Mouse (Mus musculus): Measurements from ENCODE around the gene Usp39. TPM values are rescaled to one million over a fixed set of nuclear protein-coding genes. Genes with fewer than 3 reads are reported as not detected.

The Usp39 gene
- total RNA-seq, 2 experiments from 2014 or later: 62.9 to 63.4 TPM

DNA sequence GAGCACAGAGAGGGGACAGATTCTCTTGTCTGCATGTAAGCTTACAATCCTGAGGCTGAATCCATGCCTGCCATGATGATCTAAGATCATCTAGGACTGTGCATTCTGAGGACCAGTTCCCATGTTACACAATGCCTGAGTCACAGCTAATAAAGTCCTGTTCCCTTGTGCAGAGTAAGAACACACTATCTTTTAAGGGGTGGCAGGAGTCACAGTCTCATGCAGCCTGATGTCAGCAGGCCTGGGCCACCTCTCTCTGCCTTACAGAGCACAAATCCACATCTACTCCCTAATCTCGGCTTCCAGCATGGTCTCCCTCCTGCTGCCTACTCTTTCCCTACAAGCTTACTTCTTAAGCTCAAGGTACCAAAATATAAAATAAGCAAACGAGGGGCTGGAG is 29.6 kb downstream of the Usp39 start:
- no peak for ATAC-seq (replicated peaks; ENCODE audit: low FRiP score, poor library complexity, severe bottlenecking)

DNA sequence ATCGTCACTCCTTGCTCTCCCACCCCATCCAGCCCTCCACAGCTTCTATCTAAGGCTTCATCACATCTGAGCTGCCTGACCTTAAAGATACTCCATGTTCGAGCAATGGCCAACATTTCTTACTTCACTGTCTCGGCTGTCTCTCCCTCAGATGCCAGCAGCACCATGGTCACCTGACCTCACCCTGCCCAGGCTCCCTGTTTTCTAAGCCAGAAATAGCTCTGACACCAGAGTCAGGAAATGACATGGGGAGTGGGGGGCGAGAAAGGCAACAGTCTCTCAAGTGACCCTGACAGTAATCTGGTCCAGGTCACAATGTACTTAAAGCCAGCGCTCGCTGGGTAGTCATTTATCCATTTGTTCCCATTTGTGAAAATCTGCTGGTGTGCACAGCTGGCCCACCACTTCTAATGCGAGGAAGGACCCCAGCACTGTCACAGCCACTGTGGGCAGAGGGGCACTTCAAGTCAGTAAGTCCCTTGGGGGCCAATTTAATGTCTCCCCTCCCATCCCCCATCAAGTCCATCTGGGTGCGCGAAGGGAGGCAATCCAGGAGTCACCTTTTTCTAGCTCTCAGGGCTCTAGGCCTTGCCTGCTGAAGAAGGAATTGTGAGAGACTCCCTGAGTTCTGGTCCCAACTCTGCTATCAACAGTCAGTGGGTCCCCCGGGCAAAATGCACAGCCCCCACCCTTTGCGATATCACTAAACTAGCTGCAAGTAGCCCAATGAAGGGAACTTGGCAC is 31.7 kb downstream of the Usp39 start:
- ATAC-seq (replicated peaks; ENCODE audit: low FRiP score, poor library complexity, severe bottlenecking): no peak

DNA sequence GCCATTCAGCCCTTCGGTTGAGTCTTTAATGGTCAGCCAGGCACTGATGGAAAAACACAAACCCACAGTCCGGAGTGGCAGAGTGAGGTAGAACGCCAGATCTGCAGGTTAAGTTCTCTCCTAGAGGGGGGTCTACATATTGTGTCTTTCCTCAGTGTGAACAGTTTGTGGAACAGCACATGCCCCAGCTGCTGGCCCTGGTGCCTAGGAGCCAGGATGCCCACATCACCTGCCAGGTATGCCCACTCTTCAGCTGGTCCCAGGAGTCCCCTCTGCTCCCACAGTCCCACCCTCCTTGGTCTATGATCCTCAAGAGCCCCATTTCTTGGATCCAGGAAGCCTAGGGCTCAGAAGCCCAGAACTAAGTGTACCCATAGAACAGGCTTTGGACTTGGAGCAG is 32.8 kb downstream of the Usp39 start:
- ATAC-seq (replicated peaks; ENCODE audit: low FRiP score, poor library complexity, severe bottlenecking): no peak

DNA sequence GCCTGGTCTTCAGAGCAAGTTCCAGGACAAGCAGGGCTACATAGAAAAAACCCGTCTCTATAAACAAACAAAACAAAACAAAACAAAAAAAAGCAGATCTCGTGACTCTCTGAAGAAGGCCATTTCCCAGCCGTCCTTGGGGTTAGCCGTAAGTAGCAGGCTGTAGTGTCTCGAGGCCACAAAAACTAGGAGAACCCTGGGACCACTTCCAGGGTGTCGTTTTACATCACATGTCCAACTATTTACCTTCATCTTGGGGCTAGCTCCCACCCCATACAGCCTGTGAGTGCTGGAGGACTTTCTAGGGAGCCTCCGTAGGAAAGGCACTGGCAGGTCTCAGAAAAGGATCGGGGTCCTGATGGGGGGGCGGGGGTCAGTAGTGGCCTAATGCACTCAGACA is 41.5 kb downstream of the Usp39 start:
- no peak for ATAC-seq (replicated peaks; ENCODE audit: low FRiP score, poor library complexity, severe bottlenecking)

DNA sequence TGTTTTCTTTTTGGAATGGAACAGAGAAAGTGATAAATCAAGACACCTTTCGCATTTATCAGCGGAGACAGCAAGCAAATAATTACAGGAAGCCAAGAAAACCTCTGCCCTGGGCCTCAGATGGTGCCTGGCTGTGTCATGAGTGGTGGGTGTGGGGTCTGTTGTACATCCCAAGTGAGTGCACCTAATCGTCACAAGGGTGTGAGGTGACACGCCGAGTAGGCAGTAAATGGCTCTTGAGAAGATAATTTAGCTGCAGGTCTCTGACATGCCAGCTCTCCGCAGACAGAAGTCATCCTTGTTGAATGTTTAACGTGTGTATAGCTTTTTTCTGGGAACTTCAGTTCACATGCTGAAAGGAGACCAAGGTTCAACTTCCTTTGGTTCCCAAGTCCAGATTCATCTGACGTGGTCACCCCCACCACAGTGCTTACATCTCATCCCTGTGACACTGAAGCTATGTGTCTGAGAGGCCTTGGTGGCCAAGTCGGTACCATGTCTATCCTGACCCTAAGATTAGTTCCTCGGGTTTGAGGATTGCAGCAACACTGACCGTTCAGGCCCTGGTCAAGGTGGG is 42.5 kb downstream of the Usp39 start:
- ATAC-seq (replicated peaks; ENCODE audit: low FRiP score, poor library complexity, severe bottlenecking): no peak

DNA sequence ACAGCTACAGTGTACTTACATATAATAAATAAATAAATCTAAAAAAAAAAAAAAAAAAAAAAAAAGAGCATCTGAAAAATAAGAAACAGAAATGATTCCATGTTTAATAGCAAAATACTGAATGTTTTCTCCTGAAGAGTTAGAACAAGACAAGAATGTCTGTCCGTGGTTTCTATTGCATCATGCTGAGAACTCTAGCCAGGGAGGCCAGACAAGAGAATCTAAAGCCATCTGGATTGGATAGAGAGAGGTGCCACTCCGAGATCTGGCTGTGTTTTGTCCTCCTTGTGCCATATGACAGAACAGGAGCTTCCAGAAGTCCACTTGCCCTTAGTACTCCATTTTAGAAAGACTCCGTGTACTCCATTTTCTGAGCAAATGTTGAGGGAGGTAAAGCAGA is 47.2 kb downstream of the Usp39 start:
- no peak for ATAC-seq (replicated peaks; ENCODE audit: low FRiP score, poor library complexity, severe bottlenecking)

DNA sequence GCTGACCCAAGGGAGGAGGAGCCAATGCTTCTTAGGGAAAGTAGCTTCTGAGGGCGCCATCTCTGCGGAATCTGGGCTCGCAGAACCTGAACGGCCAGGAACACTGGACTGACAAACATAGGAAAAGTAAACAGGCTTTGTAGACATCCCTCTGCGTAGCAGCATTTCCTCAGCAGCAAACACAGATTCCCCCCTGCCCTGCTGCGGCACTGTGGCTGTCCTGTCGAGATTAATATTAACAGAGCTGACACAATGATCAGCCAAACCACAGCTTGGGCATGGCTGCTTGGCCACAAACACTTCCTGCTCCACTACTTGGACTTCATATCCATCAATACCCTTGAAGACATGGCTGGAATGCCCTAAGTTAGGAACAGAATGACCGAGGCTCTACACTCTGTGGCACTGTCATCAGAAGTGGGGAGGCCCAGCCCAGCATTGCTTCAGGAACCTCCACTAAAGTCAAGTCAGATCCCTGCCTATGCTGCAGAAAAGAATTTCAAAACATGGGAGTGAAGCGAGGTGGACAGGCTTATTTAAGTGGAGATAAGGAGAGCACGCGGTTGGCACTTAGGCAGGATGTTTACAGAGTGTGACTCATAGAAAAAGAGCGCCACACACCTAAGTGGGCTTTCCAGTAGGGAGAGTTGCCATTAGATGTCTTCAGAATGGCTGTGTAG is 51.9 kb downstream of the Usp39 start:
- ATAC-seq (replicated peaks; ENCODE audit: low FRiP score, poor library complexity, severe bottlenecking): no peak

DNA sequence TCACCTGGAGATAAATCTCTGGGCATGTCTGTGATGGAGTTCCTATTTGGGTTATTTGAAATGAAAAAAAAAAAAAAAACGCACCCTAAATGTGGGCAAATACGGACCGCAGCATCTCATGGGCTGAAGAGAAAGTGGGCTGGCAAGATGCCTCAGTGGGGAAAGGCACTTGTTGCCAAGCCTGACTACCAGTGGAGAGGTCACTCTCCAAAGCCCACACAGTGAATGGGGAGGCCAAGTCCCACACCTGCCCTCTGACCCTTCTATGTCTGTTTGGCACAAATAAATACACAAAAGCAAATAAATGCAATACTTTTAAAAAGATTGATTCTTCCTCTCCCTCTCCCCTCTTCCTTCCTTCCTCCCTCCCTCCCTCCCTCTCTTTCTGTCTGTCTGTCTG is 55.5 kb downstream of the Usp39 start:
- no peak for ATAC-seq (replicated peaks; ENCODE audit: low FRiP score, poor library complexity, severe bottlenecking)

DNA sequence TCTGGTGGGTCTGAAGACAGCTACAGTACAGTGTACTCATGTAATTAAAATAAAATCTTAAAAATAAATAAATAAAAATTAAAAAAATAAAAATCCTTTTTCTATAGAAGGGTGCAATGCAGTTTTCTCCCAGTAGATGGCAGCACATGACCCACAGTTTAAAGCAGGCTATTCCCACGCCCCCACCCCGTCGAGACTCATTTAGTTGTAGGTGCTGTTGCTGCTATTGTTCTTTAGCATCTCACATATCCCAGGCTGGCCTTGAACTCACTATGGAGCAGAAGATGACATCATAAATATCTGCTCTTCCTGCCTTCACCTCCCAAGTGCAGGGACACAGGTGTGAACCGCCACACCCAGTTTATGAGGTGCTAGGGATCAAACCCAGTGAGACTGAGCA is 61.1 kb downstream of the Usp39 start:
- ATAC-seq (replicated peaks; ENCODE audit: low FRiP score, poor library complexity, severe bottlenecking): no peak

DNA sequence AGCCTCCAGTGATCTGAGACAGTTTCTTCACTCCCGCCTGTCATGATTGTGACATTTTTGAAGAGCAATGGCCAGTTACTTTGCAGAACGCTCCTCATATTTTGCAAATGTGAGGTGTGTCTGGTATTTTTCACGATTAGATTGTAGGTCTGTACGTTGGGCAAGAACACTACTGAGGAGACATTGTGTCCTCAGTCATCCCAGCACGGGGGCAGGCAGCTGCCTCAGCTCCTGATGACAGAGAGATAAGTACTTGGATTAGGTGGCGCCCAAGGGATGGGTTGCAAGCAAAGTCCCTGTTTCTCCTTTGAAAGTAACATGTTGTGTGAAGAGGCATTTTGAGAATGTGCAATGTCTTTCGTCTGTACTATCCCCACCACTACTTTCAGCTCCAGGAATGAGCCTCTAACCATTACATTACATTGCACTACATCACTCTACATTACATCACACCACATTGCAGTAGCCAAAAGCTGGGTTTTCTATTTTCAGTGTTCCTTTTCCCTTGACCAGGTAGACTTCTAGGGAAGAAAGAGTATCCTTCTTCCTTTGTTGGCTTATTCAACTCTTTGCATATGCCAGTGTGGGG is 64.5 kb downstream of the Usp39 start:
- ATAC-seq (replicated peaks; ENCODE audit: low FRiP score, poor library complexity, severe bottlenecking): peak; percentile 77

DNA sequence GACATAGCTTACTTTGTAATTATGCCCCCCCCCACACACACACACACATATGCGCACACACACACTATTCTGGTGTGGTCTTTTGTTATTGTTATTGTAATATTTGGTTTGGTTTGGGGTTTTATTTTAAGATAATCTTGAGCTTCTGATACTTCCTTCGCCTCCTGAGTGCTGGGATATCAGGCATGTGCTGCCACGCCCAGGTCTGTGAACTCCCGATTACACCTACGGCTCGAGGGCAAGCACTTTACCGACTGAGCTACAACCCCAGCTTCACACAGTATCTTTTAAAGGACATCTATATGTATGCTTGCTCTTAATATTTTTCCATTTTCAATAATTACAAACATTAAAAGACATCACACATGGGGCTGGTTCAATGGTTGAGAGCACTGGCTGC is 65.5 kb downstream of the Usp39 start:
- peak; percentile 88 for ATAC-seq (replicated peaks; ENCODE audit: low FRiP score, poor library complexity, severe bottlenecking)

DNA sequence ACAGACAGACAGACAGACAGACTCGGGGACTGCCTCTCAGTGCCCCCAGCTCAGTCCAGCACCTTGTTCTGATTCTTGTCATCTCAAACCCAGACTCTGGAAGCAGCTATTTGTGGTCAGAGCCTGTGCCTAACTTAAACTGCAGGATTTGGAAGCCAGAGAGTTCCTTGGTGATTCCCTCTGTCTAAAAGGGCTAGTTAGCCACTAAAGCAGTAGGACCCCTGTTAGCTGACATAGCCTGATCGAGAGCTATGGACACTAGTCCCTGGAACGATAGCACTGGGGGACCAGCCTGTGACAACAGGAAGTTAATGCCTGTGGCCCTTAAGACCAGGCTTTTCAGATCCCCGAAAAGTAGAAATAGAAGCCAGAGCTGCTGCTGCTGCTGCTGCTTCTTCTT is 66.1 kb downstream of the Usp39 start:
- ATAC-seq (replicated peaks; ENCODE audit: low FRiP score, poor library complexity, severe bottlenecking): peak; percentile 10; the same call in 1 of the 2 replicates

DNA sequence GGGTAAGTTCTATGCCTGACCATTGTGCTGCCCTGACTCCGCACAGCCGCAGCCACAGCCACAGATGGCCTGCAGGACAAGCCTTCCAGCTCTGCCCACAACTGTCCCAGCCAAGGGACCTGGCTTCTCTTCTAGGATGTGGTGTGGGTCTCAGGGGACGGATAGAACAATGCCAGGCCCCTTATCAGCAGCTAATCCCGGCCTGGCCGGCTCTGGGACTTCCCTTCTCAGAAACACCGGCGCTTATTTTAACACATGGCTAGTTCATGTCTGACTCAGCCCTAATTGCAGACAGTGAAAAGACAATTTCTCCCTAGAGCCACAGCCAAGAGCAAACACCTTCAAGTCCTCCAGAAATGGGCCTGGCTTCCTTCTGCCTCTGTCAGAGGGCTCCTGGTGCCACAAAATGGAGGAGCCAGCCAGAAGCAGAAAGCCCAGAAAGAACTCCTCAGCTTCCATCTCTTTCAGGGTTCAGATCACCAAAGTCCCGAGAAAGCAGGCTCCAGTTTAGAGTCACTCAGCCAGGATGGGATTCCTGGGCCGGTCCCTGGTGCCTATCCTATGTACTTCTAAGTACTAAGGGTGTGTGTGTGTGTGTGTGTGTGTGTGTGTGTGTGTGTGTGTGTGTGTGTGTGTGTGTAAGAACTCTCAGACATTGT is 67.3 kb downstream of the Usp39 start:
- no peak for ATAC-seq (replicated peaks; ENCODE audit: low FRiP score, poor library complexity, severe bottlenecking)

DNA sequence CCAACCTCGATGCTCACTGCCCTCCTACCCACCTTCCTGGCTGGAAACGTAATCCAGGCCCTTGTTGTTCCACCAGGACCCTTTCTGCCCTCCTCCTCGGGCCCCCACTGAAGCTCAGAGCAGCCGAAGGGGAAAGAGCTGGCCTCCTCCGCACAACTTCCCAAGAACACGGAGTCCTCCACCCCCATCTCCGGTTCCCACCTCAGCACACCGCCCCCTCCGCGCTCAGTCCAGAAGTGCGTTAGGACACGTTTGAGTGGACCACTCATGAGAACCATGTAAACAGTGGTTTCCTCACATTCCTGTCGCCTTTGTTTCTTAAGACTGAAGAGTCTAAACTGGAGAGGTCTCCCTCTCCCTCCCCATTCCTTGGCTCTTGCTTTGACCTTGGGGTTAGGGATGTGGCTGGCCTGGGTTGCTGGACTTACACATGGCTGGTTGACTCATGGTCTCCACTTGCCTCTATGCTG is 68.0 kb downstream of the Usp39 start:
- no peak for ATAC-seq (replicated peaks; ENCODE audit: low FRiP score, poor library complexity, severe bottlenecking)

DNA sequence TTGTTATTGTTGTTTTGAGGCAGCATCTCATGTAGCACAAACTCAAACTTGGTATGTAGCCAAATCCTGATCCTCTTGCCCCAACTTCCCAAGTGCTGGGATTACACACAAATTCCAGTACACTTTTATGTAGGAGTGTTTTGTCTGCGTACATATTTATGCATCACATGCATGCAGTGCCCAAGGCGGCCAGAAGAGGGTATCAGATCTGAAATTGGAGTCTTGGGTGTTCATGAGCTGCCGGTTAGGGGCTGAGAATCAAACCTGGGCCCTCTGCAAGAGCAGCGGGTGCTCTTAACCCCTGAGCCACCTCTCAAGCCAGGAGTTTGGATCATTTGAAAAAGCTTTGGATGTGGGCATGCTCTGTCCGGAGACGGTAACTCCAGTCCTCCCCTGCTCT is 68.8 kb downstream of the Usp39 start:
- no peak for ATAC-seq (replicated peaks; ENCODE audit: low FRiP score, poor library complexity, severe bottlenecking)

DNA sequence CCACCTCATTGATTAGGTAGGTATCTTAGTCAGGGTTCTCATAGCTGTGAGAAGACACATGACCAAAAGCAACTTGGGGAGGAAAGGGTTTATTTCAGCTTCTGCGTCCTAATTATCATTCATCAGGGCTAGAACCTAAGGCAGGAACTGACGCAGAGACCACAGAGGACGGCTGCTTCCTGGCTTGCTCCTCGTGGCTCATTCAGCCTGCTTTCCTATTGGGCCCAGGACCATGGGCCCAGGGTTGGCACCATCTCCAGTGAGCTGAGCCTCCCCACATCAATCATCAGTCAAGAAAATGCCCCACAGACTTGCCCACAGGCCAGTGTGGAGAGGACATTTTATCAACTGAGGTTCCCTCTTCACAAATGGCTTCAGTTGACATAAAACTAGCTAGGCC is 69.5 kb downstream of the Usp39 start:
- no peak for ATAC-seq (replicated peaks; ENCODE audit: low FRiP score, poor library complexity, severe bottlenecking)

DNA sequence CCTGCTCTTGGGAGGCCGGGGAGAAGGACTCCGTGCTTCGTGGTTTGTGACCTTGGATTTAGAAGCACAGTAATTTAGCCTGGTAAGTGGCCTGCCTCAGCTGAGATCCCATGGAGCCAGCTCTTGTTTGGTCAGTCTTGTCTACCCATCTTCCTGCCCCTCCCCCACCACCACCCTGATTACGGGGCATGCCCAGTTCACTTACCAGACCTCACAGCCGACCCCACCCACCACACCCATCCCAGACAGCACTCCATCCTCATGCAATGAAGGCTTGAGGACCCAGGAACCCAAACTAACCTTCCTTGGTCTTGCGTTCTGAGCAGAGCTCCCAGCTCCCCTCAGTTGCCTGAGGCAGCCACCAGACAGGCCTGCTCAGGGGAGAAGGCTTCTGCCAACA is 71.8 kb downstream of the Usp39 start:
- peak; percentile 84 for ATAC-seq (replicated peaks; ENCODE audit: low FRiP score, poor library complexity, severe bottlenecking)

DNA sequence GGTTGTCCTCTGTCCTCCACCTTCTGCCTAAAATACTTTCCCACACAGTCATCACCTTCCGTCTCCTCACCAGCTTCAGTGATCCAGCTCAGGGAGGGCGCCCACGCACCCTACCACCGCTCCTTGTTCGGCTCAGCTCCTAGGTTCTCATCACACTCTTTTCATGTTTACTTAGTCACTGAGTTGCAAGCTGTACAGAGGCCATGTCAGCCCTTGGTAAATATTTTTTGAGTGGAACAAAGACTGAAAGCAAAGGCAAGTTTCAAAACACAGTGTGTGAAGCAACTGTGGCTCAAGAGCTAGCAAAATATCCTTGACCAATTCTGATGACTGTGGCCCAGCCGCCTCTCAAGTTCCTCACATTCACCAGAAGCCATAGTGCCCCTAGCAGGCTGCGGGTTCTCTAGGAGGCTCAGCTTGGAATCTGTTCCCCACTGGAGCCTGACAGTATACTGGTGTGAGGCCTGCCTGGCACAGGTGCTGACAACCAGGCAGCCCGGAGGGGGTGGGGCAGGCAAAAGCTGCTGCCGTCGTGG is 72.8 kb downstream of the Usp39 start:
- ATAC-seq (replicated peaks; ENCODE audit: low FRiP score, poor library complexity, severe bottlenecking): peak; percentile 13; the same call in 1 of the 2 replicates

DNA sequence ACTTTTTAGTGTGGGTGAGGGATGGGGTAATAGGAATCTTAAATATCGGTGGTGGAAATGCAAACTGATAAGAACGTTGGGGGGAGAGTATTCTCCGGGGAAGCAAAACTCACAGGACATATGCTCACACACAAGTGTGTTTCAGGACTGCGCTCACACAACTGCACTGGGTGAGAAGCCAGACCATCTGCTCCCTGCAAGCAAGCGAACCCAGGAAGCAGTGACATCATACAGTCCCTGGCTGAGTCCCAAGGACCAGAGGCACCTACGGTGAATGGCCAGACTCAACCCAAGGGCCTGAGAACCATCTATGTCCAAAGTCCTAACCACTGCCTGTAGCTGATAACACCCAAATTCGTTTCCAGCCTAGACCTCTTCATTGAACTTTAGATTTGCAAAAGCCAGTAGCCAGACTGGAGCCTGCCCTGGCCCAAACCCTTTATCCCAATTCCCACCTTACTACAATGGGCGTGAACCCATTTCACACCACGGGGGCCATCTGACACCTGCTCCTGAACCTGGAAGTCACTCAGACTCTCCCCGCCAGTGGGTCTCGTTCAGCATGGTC is 73.9 kb downstream of the Usp39 start:
- ATAC-seq (replicated peaks; ENCODE audit: low FRiP score, poor library complexity, severe bottlenecking): no peak

DNA sequence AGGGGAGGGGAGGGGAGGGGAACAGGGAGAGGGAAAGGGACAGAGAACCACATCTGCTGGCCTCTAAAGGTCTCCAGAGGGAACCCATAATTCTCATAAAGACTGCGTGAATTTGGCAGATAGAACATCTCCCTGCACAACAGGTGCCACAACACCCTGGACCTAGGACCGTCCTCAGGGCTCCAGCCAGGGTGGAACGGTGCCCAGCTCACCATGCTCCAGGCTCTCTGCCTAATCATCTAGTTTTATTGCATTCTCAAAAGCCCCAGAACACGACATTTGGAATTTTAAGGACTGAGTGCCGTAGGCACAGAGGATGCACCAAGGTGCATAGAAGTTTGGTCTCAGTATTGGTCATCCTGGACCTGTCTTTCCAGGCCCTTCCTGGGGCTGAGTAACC is 74.7 kb downstream of the Usp39 start:
- no peak for ATAC-seq (replicated peaks; ENCODE audit: low FRiP score, poor library complexity, severe bottlenecking)

Measured in erythroid progenitor cell, adult 5-6 weeks (primary cell).